Mouse (Mus musculus) layer of hippocampus, postnatal 14 days (tissue): ENCODE data around the gene Atxn1. TPM values are rescaled to one million over a fixed set of nuclear protein-coding genes. Genes with fewer than 3 reads are reported as not detected.

Experiments
- DNase-seq, 2 experiments: peaks; one replicate each; pipeline ENCODE4 v3.0.0; 2021 to 2022; ENCODE audit warnings: low spot score in 2 of 2, mixed read lengths in 1 of 2
- total RNA-seq, 2 experiments: library from RNA; stranded (reverse); gene quantifications; 2 replicates each; pipeline ENCODE4 v1.2.3; 2021

Atxn1 gene
- total RNA-seq, 2 experiments from 2014 or later, result 92.4 to 124 TPM

GRCm38 (mm10) chr13:45903519-45904274, 61.1 kb downstream of the Atxn1 start:
- DNase-seq, result no peak

- no peak for DNase-seq
Measured at GRCm38 (mm10) chr13:45902457-45902856, 62.4 kb downstream of the Atxn1 start.

- no peak for DNase-seq
Measured at GRCm38 (mm10) chr13:45900776-45901175, 64.0 kb downstream of the Atxn1 start.

GRCm38 (mm10) chr13:45897571-45897970, 67.2 kb downstream of the Atxn1 start:
- no peak for DNase-seq

GRCm38 (mm10) chr13:45894760-45895159, 70.0 kb downstream of the Atxn1 start:
- no peak for DNase-seq

- DNase-seq, result no peak
Measured at GRCm38 (mm10) chr13:45894234-45894633, 70.6 kb downstream of the Atxn1 start.

- DNase-seq, result no peak
Measured at GRCm38 (mm10) chr13:45891073-45891472, 73.7 kb downstream of the Atxn1 start.

- no peak for DNase-seq
Measured at GRCm38 (mm10) chr13:45888953-45889749, 75.7 kb downstream of the Atxn1 start.

GRCm38 (mm10) chr13:45884878-45885277, 79.9 kb downstream of the Atxn1 start:
- DNase-seq, result no peak

GRCm38 (mm10) chr13:45883791-45884238, 81.0 kb downstream of the Atxn1 start:
- DNase-seq, result no peak

GRCm38 (mm10) chr13:45882976-45883440, 81.8 kb downstream of the Atxn1 start:
- no peak for DNase-seq

GRCm38 (mm10) chr13:45880543-45880845, 84.3 kb downstream of the Atxn1 start:
- DNase-seq, result no peak

GRCm38 (mm10) chr13:45879746-45880542, 84.9 kb downstream of the Atxn1 start:
- no peak for DNase-seq

GRCm38 (mm10) chr13:45876939-45877338, 87.9 kb downstream of the Atxn1 start:
- DNase-seq, result no peak

GRCm38 (mm10) chr13:45876368-45876760, 88.4 kb downstream of the Atxn1 start:
- no peak for DNase-seq

- no peak for DNase-seq
Measured at GRCm38 (mm10) chr13:45875686-45876367, 89.0 kb downstream of the Atxn1 start.

- DNase-seq, result no peak
Measured at GRCm38 (mm10) chr13:45874196-45874595, 90.6 kb downstream of the Atxn1 start.

- no peak for DNase-seq
Measured at GRCm38 (mm10) chr13:45872966-45873365, 91.8 kb downstream of the Atxn1 start.

- DNase-seq, result no peak
Measured at GRCm38 (mm10) chr13:45872041-45872746, 92.6 kb downstream of the Atxn1 start.

GRCm38 (mm10) chr13:45871554-45871953, 93.3 kb downstream of the Atxn1 start:
- no peak for DNase-seq
